Mouse (Mus musculus): ENCODE measurements around the gene Pck1. TPM values are rescaled to one million over a fixed set of nuclear protein-coding genes. Genes with fewer than 3 reads are reported as not detected.
A peak's percentile ranks its signal among the peaks of the same experiment; 100 is the strongest.

The Pck1 gene
- polyA plus RNA-seq, 2 experiments from 2014 or later, result not detected

DNA sequence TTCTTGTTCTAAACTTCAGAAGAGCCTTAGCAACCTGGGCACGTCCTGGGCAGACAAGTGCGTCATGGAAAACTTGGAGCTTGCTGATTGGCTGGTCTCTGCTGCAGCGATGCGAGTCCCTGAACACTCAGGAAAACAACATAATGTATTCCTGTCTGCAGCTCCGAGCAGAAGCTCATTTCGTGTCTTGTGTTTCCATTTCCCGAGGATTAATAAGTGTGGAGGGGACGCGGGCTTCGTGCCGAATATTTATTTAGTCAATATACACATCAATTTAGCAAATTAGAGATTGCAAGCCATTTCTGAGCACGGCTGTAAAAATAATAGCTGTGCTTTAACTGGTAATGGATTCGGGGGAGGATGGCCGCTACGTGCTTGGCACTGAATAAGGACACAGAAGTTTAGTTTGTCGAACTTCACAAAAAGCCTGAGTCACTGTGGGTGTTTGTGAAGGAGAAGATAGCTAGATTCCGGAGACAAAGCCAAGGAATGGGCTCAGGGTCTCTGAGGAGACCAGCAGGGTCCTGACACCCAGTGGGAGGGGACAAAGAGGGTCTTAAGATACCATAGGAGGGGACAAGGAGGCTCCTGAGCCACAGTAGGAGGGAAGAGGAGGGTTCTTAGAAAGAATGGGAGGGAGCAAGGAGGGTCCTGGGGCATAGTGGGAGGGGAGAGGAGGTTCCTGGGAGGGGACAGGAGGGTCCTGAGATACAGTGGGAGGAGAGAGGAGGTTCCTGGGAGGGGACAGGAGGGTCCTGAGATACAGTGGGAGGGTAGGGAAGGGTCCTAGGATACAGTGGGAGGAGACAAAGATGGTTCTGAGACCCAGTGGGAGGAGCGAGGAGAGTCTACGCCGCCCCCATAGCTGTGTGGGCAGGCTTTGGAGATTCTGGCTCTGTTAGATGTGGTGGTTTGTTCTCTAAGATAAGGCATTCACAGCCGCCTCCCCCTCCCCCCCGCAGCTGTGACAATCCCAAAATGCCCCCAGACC, 21.0 kb downstream of the Pck1 start:
- ATAC-seq, result peak; percentile 86

DNA sequence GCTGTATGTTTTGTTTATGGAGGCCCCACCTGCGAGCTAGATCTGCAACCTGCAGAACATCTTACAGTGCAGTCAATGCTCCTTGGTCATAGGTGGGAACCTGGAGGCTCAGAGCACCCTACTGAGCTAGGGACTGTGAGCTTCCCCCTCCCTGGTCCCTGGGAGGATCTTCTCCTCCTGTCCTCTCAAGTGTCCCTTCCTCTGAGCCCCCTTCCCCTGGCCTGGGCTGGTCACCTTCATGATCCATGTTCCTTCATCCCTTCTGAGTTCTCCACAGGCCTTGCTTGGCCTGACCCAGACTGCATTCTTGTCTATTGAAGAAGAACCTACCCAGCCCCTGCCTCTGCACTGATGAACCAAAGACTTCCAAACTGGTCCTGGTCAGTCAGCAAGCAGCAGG, 21.7 kb downstream of the Pck1 start:
- no peak for ATAC-seq

DNA sequence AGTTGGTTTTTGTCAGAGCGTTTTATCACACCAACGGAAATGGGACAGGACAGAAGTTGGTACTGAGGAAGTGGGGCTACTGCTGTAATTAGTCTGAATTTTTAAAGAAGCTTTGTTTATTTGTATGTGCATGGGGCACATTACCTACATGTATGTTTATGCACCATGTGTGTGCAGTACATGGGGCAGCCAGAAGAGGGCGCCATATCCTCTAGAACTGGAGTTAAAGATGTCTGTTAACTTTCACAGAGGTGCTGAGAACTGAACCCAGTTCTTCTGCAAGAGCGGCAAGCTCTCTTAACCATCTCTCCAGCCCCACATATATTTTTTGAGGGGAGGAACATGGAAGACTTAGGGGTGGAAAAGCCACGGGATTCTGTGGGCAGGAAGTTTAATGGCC, 22.9 kb downstream of the Pck1 start:
- no peak for ATAC-seq

DNA sequence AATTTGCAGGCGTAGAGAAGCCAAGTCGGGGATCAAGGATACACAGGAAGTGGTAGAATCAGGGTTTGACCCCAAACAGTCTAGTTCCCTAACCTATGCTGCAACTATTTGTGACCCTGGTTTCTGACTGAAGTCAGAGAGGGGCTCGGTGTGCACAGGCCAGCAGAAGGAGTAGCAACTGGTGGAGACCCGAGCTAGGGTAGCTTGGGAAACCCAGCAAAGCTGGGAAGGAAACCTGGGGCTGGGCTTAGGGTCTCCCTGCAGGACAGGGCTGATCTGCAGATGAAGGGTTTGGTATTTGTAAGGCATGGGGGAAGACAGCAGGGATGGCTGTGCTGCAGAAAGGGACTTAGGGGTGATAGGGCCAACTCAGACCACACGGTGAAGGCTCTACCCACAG, 24.6 kb downstream of the Pck1 start:
- no peak for ATAC-seq

DNA sequence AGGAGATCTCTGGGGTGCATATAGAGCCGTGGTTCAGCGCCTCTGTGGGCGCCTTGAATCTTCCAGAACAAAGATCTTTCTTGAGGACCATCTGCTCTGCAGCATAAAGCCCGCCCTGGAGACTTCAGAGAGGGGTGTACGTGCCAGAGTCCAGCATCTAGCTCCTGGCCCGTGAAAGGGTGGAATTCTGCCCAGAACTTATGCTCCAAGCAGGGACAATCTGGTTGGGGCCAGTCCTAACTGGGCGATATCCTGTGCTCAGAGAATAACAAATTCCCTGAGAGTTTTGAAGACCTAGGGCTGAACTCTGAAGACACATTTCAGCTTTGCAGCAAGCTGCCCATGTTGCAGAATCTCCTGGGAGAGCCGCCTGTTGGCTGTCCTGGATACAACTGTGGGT, 25.1 kb downstream of the Pck1 start:
- no peak for ATAC-seq

DNA sequence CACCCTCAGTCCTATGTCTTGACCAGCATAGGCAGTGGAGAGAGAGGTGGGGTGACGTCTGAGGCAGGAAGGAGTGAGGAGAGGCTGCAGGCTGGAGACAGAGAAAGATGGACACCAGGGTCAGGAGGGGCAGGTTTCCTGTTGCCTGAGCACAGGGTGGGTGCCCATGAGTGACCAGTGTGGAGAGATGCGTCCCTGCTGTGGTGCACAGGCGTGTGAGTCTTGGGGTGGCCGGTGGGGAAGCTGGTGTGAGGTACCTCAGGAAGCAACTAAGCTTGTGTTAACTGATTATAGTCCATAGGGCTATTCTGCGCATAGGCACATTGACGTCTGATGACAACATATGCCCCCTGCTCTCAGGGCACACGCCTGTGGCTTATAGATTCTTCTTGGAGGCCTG, 26.2 kb downstream of the Pck1 start:
- no peak for ATAC-seq

DNA sequence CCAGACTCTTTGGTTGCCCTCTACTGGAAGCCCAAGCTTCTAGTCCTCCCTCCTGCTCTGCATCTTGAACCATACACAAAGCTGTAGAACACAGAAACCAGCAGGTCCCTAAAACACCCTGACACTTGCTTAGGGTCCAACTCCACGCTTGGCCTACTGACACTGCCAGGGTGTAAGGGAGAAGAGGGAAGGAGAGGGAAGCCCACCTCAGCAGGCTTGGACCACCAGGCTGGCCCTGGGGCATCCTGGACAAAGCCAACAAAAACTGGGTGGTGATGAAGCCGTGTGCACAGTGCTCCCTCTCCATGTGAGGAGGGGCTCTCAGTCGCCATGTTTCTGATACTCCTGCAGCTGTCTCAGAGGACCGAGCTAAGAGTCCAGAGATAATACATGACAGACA, 27.2 kb downstream of the Pck1 start:
- no peak for ATAC-seq

DNA sequence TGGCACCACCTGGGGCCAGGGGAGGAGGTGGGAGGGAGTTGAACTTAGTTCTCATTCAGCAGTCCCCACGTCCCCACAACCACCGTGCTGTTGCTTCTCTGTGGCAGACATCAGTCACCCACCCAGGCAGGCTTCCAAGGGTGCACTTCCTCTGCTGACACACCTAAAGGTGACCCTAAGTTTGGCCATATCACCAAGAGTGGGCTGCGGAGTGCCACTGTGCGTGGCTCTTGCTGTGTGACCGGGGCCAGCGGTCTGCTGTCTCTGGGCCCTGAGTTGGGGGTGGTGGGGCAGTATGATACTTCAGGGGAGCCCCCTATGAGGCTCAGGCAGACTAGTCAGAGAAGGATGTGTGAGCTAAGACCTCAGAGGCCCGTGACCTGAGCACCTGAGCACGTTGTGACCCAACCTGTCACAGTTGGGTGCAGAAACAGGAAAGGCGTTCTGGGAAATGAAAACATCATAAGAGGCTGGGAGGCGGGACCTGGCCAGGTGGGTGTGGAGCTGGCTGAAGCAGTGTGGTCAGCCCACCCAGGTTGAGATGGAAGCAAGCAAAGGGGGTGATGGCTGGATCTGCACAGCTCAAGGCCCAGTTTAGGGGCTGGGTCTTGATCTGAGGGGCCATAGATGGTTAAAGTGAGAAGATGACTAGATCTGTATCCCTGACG, 28.0 kb downstream of the Pck1 start:
- ATAC-seq, result no peak

DNA sequence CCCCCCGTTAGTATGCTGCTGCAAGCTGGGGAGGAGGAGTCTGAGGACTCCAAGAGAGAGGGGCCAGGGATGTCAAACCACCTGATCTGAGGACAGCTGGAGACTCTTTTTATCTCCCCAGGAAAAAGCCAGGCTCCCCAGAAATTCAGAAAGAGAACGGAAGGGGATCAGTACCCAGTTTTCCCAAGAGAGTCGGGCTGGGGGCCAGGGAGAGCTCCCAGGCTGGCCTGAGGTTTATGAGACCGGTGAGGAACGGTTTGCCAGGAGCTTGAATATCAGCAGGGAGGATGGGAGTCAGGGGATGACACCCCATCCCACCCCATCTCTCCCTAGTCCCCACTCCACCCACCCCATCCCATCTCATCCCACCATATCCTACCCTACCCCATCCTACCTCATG, 28.6 kb downstream of the Pck1 start:
- ATAC-seq, result no peak

DNA sequence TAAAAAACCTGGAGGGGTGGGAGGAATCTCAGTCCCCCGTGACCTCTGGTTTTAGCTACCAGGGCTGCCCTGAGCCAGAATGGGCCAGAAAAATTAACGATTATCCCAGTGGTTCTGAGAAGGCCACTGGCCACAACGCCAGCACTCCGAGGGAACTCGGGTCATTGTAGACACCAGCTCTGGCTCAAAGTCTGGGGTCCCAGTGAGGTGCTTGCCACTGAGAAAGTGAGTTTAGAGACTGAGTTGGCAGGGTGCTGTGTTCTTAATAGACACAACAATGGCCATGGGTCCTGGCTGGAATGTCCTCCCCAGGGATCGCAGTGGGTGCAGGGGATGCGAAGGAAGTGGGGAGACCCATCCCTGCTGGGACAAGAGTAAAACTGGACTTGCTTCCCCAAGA, 29.1 kb downstream of the Pck1 start:
- no peak for ATAC-seq

DNA sequence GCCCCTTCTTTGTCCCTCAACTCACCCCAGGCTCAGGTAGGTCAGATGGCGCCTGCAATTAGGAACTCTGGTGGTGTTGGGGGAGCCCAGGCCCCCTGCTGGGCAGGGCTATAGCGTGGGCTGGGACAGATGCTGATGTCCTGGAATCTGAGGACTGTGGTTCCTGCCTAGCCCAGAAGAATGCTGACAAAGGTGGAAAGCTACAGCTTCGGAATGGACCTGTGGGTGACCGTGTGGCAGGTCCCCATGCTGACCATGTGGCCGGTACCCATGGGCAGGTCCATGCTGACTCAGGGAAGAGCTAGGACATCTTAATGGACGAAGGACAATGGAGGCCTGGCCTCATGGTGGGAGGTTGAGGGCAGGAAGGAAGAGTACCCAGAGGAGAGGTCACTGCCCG, 29.9 kb downstream of the Pck1 start:
- no peak for ATAC-seq

DNA sequence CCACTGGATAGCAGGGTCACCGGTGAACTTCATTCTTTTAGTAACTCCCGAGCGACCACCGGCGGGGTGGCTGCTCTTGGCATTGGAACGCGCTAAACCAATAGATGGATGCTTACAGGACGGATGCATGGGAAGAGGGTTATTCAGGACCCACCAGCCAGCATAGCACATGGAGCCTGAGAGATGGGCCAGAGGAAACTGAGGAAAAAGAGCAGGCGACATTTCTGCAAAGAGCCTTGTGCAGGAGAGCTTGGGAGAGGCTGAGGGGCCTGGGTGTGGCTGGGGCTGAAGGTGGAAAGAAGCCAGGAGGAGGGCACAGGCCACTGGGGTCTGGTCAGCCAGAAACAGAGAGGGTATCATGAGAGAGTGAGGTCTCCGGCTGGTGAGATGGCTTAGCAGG, 30.5 kb downstream of the Pck1 start:
- ATAC-seq, result no peak

DNA sequence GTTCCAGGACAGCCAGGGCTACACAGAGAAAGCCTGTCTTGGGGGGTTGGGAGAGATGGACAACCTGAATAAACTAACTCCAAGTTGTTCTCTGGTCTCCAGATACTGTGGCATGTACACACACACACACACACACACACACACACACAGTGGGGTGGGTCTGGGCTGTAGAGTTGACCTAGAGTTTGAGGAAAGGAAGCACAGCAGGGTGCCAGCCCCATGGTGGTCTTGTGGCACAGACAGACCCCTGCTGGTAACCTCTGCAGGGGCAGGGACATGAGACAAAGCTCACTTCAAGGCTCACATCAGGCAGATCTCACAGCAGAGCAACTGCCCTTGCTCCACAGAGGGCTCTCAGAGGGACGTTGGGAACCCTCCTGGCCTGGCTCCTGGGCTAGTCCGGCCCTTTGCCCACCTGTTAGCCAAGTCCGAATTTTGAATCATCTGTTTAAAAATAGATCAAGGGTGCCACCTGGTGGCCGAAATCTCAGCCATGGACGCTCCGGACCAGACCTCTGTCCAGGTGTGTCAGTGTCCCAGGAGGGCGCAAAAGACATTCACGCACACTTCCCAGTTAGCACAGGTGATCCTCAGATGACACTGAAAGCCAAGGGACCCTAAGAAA, 31.1 kb downstream of the Pck1 start:
- ATAC-seq, result no peak

DNA sequence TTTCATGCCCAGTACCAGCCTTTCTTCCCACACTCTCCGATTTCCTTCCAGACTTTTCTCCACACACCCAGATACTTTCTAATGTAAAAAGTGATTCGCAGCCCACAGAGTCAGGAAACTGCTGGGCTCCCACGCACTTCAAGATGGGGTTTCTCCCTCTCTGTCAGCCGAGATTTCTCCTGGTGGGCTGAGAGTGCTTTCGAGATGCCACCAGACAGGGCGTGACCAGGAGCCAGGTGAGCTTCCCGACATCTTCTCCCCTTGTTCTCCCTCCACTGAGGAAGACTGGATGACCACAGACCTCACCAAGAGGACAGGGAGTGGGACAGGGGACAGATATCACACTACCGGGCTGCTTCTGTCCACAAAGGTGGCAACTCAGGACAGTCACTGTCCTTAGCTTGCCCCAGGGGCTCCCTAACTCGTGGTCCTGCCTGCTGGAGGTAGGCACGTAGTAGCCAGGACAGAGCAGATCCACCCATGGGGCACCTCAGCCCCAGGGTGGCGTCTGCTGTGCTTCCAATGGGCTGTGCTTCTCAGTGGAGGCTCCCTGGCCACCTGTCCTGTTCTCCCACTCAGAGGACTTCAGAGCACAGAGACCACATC, 31.7 kb downstream of the Pck1 start:
- no peak for ATAC-seq

DNA sequence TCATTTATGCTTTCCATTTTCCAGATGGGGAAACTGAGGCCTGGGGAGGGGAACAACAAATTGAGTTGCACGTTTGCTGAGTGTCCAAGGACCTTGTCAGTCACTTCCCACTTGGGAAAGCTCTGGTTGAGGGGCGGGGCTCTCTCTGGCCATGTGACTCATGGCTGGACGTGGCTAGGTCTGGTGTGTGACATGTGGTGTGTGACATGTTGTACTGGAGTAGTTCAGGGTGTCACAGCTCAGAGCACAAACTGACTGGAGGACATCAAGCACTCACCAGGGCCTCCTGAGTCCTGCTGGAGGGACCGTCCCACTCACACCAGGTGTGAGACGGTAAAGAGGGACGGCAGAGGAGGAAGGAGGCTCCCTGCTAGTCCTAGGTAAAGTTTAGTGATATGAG, 32.4 kb downstream of the Pck1 start:
- no peak for ATAC-seq

DNA sequence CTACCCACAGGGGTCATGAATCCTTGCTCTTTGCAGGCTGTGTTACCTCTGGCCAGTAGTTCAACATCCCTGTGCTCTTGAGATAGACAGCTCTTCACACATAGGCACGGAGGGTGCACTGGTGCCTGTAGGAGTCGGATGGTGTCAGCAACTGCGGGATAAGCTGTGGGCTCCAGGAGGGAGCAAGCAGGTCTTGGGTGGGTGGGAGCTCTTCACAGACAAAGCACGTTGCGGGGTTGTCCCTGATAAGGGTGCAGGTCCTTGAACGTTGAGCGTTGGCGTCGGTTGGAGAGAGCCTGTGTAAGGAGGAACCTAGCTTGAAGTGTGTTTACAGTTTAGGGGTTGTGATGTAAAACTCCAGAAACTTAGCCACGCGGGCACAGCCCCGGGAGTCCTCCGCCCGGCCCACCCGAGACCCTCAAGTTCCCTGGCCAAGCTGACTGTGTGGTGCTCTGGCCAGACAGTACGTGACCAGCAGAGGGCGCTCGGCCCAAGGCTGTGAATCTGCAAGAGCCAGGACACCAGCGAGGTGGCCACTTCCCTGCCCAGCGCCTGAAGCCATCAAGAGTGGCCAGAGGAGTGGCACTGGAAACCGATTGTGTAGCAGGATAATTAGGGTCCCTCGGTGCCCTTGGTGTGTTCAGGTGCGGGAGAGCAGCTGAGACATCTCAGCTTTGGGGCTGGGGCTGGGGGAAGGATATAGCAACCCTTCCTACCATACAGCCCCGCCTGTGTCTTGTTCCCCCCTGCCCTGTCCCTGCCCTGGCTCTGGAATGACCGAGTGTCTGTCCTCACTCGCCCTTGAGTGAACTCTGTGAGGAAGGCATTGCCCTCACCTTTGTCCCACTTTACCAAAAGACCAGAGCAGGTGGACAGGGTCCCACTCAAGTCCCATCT, 33.4 kb downstream of the Pck1 start:
- peak; percentile 73 for ATAC-seq

DNA sequence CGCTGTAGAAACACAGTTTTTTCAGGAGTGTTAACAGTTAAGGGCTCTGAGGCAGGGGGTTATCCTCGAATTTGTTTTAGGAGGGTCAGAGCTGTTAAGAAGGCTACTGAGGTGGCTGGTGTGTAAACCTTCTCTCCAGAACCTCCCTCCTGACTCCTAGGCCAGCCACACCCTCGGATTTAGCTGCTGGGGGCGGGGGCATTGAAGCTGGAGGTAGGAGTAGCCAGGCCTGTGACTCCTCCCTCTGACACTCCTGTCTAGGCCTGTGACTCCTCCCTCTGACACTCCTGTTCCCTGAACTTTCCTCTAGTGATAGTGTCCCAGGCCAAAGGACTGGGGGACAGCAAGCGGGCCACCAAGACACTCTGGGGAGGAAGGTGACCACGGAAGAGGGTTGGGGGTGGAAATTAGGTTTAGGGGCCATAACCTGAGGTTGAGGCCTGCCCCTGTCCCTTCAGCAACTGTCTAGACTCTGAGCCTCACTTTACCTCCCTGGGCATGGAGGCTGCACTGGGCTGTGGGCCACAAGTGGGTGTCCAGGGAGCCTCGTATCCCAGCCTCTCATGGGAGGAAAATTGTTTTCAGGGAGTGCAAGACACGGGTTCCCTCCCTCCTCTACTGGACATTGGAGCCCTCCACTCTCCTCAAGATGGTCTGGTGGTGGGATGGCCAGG, 34.5 kb downstream of the Pck1 start:
- ATAC-seq, result peak; percentile 27

DNA sequence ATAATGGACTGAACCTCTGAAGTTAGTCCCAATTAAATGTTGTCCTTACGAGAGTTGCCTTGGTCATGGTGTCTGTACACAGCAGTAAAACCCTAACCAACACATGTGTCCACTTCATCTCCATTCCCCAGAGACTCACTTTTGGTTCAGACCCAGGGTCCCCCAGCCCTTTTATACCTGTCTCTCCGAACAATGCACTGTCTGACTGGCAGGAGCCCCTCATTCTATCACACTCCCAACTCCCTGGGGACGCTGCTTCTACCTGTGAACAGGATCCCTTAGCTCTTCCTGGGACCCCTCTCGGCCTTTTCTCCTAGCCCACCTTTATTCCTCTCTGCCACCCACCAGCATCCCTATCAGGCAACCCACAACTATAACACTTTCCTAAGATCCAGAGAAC, 41.9 kb downstream of the Pck1 start:
- ATAC-seq, result no peak

DNA sequence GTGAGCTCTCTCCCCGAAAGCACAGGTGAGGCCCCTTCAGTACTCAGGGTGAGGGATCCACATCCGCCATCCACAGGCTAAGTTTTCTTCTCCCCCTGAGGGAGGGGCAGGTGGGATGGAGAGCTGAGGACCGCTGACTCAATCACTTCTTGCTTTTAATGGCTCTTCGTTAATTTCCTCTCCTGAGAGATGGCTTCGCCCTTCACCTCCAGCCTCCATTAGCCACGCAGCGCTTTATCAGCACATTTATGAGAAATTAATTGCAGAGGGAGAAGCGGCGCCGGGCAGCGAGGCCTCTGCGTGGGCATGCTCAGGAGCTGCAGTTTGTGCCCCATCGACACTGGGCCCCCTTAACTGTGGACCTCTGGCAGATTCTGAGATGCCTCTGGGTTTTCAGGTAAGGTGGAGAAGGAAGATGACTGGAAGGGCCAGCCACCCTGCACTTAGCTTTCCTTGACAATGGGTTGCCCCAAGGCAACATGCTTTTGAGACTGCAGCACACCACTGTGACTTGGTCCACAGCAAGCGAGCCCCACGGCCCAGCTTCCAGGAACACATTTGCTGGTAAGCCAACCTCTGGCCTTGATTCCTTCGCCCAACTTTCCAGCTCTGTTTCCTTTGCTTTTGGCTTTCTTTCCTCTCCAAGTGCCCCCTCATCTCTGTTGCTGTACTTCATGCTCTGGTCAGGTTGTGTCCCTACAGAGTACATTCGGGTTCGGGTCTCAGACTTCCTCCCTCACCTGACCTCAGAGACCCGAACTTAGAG, 50.3 kb downstream of the Pck1 start:
- ATAC-seq, result no peak

DNA sequence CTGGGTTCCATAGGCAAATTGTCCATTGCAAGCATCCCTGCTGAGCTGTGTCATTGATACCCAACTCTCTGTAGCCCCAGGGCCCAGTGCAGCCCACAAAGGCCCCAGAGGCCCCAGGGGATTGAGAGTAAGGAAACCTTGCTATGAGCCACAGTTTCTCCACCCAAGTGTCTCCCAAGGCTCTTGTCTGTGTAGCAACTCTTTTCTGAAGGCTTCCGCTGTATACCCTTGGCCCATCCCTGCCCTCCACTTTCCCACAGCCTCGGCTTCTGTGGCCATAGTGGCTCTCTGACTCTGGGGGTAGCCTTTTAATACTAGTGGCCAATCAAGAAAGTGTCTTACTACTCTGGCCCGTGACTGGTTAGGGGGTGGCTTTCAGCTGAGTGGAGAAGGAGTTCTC, 50.9 kb downstream of the Pck1 start:
- no peak for ATAC-seq

DNA sequence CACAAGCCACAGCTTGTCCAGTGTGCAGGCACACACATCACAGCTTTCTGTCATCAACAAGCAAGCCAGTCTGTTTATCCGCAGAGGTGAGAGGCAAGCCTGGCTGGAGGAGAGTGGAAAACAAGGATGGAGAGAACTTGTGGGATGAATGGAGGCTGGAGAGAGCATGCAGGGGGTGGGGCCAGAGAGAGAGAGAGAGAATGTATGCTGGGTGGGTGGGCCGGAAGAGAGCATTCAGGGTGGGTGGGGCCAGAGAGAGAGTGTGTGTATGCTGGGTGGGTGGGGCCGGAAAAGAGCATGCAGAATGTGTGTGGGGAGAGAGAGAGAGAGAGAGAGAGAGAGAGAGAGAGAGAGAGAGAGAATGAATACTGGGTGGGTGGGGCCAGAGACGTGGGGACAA, 51.8 kb downstream of the Pck1 start:
- peak; percentile 41 for ATAC-seq

Measured in CD4-positive, CD25-positive, alpha-beta regulatory T cell, adult 4 months (primary cell).